Mouse (Mus musculus) kidney, adult 2 months (tissue): ENCODE measurements at regions not wholly inside any gene's neighbourhood (a gene's known extent, or its start where the extent isn't known, plus 50 kb on each side); places are given as distances from the start of the nearest gene placed in this dataset.

Experiments
- DNase-seq: peaks from one replicate; pipeline ENCODE4 v3.0.0; 2021
- H3K27ac ChIP-seq: fragments of 200-500 bp; 2 replicates; pipeline ENCODE4 v1.5.1; 2012; ENCODE audit warnings: low read depth, low read length, control low read depth, inconsistent platforms; ENCODE audit not compliant: insufficient read depth
- H3K27me3 ChIP-seq: fragments of 200-500 bp; replicated peaks from 2 replicates; pipeline ENCODE4 v1.6.1; 2012; ENCODE audit warnings: mild to moderate bottlenecking, moderate library complexity, low read length, inconsistent platforms; ENCODE audit not compliant: control insufficient read depth, insufficient read depth
- H3K36me3 ChIP-seq: fragments of 200-500 bp; 2 replicates; pipeline ENCODE4 v1.6.1; 2012; ENCODE audit warnings: mild to moderate bottlenecking, moderate library complexity, low read length, inconsistent platforms; ENCODE audit not compliant: control insufficient read depth, insufficient read depth
- H3K4me1 ChIP-seq: fragments of 200-500 bp; 2 replicates; pipeline ENCODE4 v1.6.1; 2011; ENCODE audit warnings: low read length; ENCODE audit not compliant: control insufficient read depth, insufficient read depth
- H3K4me3 ChIP-seq: fragments of 200-500 bp; 2 replicates; pipeline ENCODE4 v1.5.1; 2011; ENCODE audit warnings: mild to moderate bottlenecking, low read depth, low read length, control low read depth; ENCODE audit not compliant: insufficient read depth
- CTCF ChIP-seq: fragments of 200-500 bp; conservative IDR thresholded peaks from 2 replicates; pipeline ENCODE4 v1.5.1; 2011; ENCODE audit warnings: low read depth, mild to moderate bottlenecking, control low read depth, low read length, moderate library complexity, mixed read lengths; ENCODE audit not compliant: insufficient read depth, insufficient read length
- POLR2A ChIP-seq: fragments of 200-500 bp; IDR thresholded peaks from one replicate; pipeline ENCODE4 v1.6.1; 2011; ENCODE audit warnings: low read depth, low read length, control low read depth
- WGBS: fragments of 180-500 bp; shearing (Covaris S2); methylation state at CpG from one replicate; pipeline ENCODE4 v1.1.7; 2018; 5-methylcytosine and 5-hydroxymethylcytosine counted together

- Histone ChIP-seq H3K4me3 (no peak overlapping the region), H3K36me3 (no peaks in the 10 kb centered on the region), H3K27ac (no peak overlapping the region), H3K4me1 (no peaks in the 10 kb centered on the region), H3K27me3 (no peaks in the 10 kb centered on the region; the same call in 1 of the 2 replicates)
- no peak for TF ChIP-seq POLR2A
- no peak for TF ChIP-seq CTCF
- WGBS, result 81% methylated on average over 3 of the region's 3 CpGs
- DNase-seq, result no peak
These were observed 725.5 kb upstream of the Fat3 start for GRCm38 (mm10) chr9:17226475-17227090.

- Histone ChIP-seq H3K4me3 (no peak overlapping the region), H3K36me3 (no peaks in the 10 kb centered on the region), H3K4me1 (no peaks in the 10 kb centered on the region), H3K27me3 (no peaks in the 10 kb centered on the region), H3K27ac (no peak overlapping the region)
- DNase-seq, result peak; percentile 16
- TF ChIP-seq CTCF (no peak), POLR2A (no peak)
These were observed 694.3 kb upstream of the Fat3 start for GRCm38 (mm10) chr9:17195339-17195738.

GRCm38 (mm10) chr9:17189552-17189951, 688.5 kb upstream of the Fat3 start:
- no peak for TF ChIP-seq POLR2A
- no peak for TF ChIP-seq CTCF
- Histone ChIP-seq H3K4me1 (no peaks in the 10 kb centered on the region), H3K27ac (no peak overlapping the region), H3K36me3 (no peaks in the 10 kb centered on the region), H3K27me3 (no peaks in the 10 kb centered on the region), H3K4me3 (no peak overlapping the region)
- WGBS, result 68% methylated on average over 2 of the region's 2 CpGs
- DNase-seq, result peak; percentile 5

- Histone ChIP-seq H3K36me3 (no peaks in the 10 kb centered on the region), H3K27me3 (no peaks in the 10 kb centered on the region), H3K27ac (no peak overlapping the region), H3K4me3 (no peak overlapping the region), H3K4me1 (no peaks in the 10 kb centered on the region)
- TF ChIP-seq POLR2A (no peak), CTCF (no peak)
- no peak for DNase-seq
- 75% methylated on average over 1 of the region's 1 CpGs for WGBS
These were observed 667.1 kb upstream of the Fat3 start for GRCm38 (mm10) chr9:17168193-17168592.

- H3K4me1 ChIP-seq, result no peaks in the 10 kb centered on the region
- H3K27ac ChIP-seq, result no peak overlapping the region
- DNase-seq, result no peak
- no peak overlapping the region for H3K4me3 ChIP-seq
- TF ChIP-seq CTCF, result no peak
- TF ChIP-seq POLR2A, result no peak
- no peaks in the 10 kb centered on the region for H3K36me3 ChIP-seq
- 52% methylated on average over 1 of the region's 1 CpGs for WGBS
- no peaks in the 10 kb centered on the region for H3K27me3 ChIP-seq
These were observed 665.2 kb upstream of the Fat3 start for GRCm38 (mm10) chr9:17166331-17166730.

GRCm38 (mm10) chr9:17158481-17159366, 657.6 kb upstream of the Fat3 start:
- TF ChIP-seq CTCF, result no peak
- TF ChIP-seq POLR2A, result no peak
- Histone ChIP-seq H3K36me3 (no peaks in the 10 kb centered on the region), H3K27me3 (no peaks in the 10 kb centered on the region), H3K27ac (no peak overlapping the region), H3K4me1 (no peaks in the 10 kb centered on the region), H3K4me3 (no peak overlapping the region)
- 46% methylated on average over 5 of the region's 5 CpGs for WGBS
- no peak for DNase-seq

- no peaks in the 10 kb centered on the region for H3K27me3 ChIP-seq
- no peak overlapping the region for H3K4me3 ChIP-seq
- WGBS, result 58% methylated on average over 1 of the region's 1 CpGs
- H3K4me1 ChIP-seq, result no peaks in the 10 kb centered on the region
- no peak for TF ChIP-seq CTCF
- no peaks in the 10 kb centered on the region for H3K36me3 ChIP-seq
- peak; percentile 2 for DNase-seq
- no peak overlapping the region for H3K27ac ChIP-seq
These were observed 651.3 kb upstream of the Fat3 start for GRCm38 (mm10) chr9:17152369-17152768.
